Mouse (Mus musculus) CD4-positive, CD25-positive, alpha-beta regulatory T cell, adult 2 months (primary cell): ENCODE data around the gene Gm37240.
"Not testable (repeated sequence)": the region's sequence is repeated elsewhere in the genome, so short reads cannot be mapped to it uniquely, and the experiment has no call there.

Experiments used
- DNase-seq: peaks from one replicate; pipeline ENCODE4 v3.0.0-alpha.2; 2012; ENCODE audit warnings: low read depth, low spot score

Gm37240 gene

GRCm38 (mm10) chr3:84685662-84686293 is 1201.5 kb downstream of the Gm37240 start:
- DNase-seq, result no peak

DNA sequence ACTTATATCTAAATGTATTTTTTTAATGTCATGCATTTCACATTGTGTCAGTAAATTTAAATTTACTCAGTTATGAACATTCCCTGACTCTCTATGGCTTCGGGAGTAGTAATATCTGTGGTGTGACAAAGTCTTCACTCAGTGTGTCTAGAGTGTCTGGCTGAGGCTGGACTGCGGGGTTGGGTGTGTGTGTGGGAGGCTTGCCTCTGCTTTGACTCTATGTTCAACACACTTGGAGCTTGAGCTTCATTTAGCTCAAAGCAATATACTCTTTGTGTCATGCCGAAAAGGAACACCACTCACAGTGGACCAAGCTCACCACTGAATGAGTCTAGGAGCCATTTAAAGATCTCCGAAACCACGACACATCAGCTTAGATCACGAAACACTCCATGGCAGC is 1203.5 kb downstream of the Gm37240 start:
- no peak for DNase-seq

GRCm38 (mm10) chr3:84681699-84682098 is 1205.6 kb downstream of the Gm37240 start:
- DNase-seq, result peak; percentile 80

DNA sequence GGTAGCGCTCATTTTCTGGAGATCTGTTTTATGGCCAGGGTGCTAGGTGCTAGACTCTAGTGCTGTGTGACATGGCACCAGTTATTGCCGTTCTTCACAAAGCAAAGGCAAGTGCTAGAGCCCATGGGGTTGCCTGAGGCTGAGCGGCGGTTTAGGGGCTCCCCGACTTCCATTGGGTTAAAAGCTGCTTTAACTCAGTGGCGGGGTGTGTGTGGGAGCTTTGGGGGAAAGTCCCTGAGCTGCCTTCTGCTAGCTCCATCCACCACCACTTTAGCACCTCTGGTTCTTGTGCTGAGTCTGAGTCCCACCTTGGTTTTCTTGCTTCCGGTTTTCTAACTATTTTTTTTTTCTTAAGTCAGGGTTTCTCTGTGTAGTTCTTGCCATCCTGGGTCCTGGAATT is 1207.3 kb downstream of the Gm37240 start:
- peak; percentile 77 for DNase-seq

GRCm38 (mm10) chr3:84679542-84679941 is 1207.8 kb downstream of the Gm37240 start:
- no peak for DNase-seq

- DNase-seq, result peak; percentile 67
These were observed 1208.4 kb downstream of the Gm37240 start for GRCm38 (mm10) chr3:84678891-84679290.

GRCm38 (mm10) chr3:84675710-84676109 is 1211.6 kb downstream of the Gm37240 start:
- DNase-seq, result no peak

DNA sequence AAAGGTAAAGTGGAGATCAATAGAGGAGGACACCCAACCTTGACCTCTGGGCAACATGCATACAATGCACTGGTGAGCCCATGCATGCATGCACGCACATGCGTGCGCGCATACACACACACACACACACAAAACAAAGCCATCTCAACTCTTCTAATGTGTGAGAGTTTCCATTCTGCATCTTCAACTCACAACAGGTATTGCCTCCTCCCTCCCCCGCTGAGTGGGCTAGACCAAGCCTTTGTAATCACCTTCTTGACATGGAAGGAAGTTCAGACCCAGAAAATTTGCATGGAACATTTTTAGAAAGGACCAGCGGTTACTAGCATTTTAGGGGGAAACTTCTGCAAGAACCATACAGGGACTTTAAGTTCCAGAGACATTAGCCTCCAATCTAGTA is 1213.8 kb downstream of the Gm37240 start:
- DNase-seq, result peak; percentile 29

- DNase-seq, result peak; percentile 24
These were observed 1215.2 kb downstream of the Gm37240 start for GRCm38 (mm10) chr3:84672136-84672535.

- no peak for DNase-seq
These were observed 1218.4 kb downstream of the Gm37240 start for GRCm38 (mm10) chr3:84668957-84669356.

GRCm38 (mm10) chr3:84665255-84666073 is 1221.9 kb downstream of the Gm37240 start:
- no peak for DNase-seq

- DNase-seq, result no peak
These were observed 1222.6 kb downstream of the Gm37240 start for GRCm38 (mm10) chr3:84664686-84665085.

DNA sequence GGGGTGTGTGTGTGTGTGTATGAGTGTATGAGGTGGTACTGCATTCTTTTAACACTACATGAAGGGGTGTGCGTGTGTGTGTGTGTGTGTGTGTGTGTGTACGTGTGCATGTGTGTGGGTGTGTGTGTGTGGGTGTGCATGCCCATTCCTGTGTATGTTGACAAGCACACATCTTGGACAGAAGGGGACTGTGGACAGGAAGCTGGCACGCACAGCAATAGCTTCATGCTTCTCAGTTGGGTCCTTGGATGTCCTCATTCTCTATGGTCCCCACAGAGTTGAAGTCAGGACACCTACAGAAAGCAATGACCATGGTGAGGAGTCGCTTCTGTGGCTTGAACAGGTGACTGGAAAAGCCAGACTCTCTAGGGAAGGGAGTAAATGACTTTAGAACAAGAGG is 1223.5 kb downstream of the Gm37240 start:
- no peak for DNase-seq

GRCm38 (mm10) chr3:84663079-84663478 is 1224.2 kb downstream of the Gm37240 start:
- DNase-seq, result no peak

DNA sequence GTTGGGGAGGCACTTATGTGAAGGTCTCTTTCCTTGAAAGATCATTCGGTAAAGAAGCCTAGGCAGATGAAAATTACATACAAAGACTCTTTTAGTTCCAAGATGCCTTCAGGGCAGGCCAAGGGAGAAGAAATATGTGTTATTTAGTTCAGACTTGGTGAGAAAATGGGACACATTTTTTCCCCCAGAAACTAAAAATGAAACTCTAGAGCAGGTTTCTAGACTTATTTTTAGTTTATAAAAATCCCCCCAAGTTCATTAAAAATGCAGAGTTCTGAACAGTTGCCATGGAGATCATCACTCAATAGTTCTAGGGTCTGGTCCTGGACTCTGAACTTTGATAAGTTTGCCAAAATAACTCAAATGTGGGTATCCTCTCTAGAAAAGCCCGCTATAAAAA is 1226.9 kb downstream of the Gm37240 start:
- peak; percentile 32 for DNase-seq

- DNase-seq, result no peak
These were observed 1228.4 kb downstream of the Gm37240 start for GRCm38 (mm10) chr3:84658872-84659271.

- peak; percentile 26 for DNase-seq
These were observed 1229.3 kb downstream of the Gm37240 start for GRCm38 (mm10) chr3:84658017-84658416.

DNA sequence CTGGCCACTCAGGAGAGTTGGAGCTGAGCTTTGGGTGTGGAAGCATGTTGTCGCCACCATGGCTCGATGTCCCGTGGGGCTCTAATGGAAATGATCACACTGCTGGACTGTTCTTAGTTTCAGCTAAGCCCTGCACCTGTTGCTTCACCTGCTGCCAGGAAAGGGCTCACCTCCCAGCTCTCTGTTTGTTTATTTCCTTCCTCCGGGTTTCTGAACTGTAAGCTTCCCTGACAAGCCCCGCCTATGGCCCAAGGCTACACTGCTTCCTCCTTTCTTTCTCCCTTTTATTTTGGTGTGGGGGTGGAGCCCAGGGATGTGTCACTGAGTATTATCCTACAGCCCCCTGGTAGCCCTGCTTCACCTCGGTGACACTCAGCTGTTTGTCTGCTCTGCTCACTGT is 1230.1 kb downstream of the Gm37240 start:
- peak; percentile 36 for DNase-seq

- not testable (repeated sequence) for DNase-seq
These were observed 1231.5 kb downstream of the Gm37240 start for GRCm38 (mm10) chr3:84655785-84656150.

DNA sequence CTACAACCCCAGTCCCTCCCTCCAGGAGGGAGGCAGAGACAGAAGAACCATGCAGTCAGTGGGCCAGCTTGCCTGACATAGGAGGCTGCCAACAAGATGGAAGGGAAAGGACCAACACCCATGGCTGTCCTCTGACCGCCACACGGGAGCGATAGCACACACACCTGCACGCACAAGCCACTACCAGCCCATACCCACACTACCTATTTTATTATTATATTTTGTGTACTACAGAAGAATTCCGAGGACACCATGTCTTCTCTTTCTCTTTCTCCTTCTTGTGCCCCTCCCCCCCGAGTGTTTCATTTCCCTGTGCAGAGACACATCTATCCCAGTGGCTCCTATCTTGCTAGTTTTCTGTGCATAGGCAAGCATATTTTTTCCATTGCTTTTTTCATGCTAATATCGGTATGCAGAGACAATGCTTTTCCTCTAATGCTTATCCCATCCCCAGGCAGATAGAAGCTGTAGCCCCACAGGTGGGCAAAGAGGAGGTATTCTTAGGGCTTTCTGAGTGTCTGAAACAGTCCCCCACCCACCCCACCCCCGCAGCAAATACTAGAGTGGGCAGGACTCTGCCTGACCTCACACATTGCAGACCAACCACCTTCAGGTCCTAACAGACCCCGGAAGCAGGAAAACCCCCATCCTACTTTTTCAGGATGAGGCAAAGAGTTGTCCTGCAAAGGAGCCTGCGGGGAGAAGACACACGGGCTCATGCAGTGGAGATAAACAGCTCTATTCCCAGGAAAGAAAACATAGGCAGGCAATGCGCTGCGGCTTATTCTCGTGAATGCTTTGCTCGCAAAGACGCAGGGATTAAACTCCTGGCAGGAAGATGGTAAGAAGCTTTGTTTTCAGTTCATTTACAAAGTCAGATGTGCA is 1232.2 kb downstream of the Gm37240 start:
- DNase-seq, result no peak

DNA sequence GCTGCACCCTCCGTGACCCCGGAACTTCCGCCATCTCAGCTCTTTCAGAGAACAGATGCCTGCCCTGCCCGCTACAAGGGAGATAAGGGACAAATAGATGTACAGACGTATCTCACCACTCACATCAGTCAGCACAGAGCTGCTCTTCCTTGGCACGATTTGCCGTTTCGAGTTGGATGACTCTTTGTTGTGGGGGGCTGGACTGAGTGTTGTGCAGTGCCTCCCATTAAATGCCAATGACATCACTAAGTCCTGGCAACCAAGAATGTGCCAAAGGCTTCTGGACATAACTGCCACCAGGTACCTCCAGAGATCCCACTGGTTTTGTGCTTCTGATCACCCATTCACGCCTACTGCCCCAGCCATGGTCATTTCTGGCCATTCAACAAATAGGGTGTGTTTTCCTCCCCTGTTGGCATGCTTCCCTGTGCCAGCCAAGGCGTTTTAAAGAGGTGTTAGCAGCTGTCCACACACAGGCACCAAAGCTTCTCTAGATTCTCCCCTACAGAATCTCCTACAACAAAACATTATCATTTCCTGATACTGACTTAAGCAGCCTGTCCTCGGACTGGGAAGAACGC is 1233.0 kb downstream of the Gm37240 start:
- peak; percentile 85 for DNase-seq
